Mouse (Mus musculus) testis, adult 2 months (tissue): ENCODE data around the gene Agrp. TPM values are rescaled to one million over a fixed set of nuclear protein-coding genes. Genes with fewer than 3 reads are reported as not detected.
A peak's percentile ranks its signal among the peaks of the same experiment; 100 is the strongest.

ENCODE experiments used
- H3K27ac ChIP-seq: fragments of 200-500 bp; 2 replicates; pipeline ENCODE4 v1.5.1; 2012; ENCODE audit warnings: low read depth, low read length; ENCODE audit not compliant: control insufficient read depth, insufficient read depth
- H3K27me3 ChIP-seq: fragments of 200-500 bp; 2 replicates; pipeline ENCODE4 v1.6.1; 2012; ENCODE audit warnings: mild to moderate bottlenecking, low read length, moderate library complexity; ENCODE audit not compliant: control insufficient read depth, insufficient read depth
- H3K36me3 ChIP-seq: fragments of 200-500 bp; 2 replicates; pipeline ENCODE4 v1.6.1; 2012; ENCODE audit warnings: mild to moderate bottlenecking, low read length; ENCODE audit not compliant: control insufficient read depth, insufficient read depth
- H3K4me1 ChIP-seq: fragments of 200-500 bp; 2 replicates; pipeline ENCODE4 v1.6.1; 2012; ENCODE audit warnings: low read length; ENCODE audit not compliant: control insufficient read depth, insufficient read depth
- H3K4me3 ChIP-seq: fragments of 200-500 bp; 2 replicates; pipeline ENCODE4 v1.5.1; 2012; ENCODE audit warnings: low read depth, mild to moderate bottlenecking, low read length, moderate library complexity, mixed read lengths; ENCODE audit not compliant: control insufficient read depth
- CTCF ChIP-seq: fragments of 200-500 bp; IDR thresholded peaks from 2 replicates; pipeline ENCODE4 v1.5.1; 2012; ENCODE audit warnings: low read depth, mild to moderate bottlenecking, inconsistent platforms, low read length, moderate library complexity; ENCODE audit not compliant: control insufficient read depth, insufficient read depth, insufficient replicate concordance
- POLR2A ChIP-seq: fragments of 200-500 bp; IDR thresholded peaks from 2 replicates; pipeline ENCODE4 v1.6.1; 2012; ENCODE audit warnings: low read depth, mild to moderate bottlenecking, inconsistent platforms, low read length, moderate library complexity; ENCODE audit not compliant: control insufficient read depth
- polyA plus RNA-seq: library from polyadenylated mRNA; depleted of rRNA; stranded (reverse); fragments of >200 nt; gene quantifications from 2 replicates; pipeline ENCODE4 v1.2.3, GENCODE M21; 2012

The Agrp gene
- polyA plus RNA-seq, 1 experiment: not detected

DNA sequence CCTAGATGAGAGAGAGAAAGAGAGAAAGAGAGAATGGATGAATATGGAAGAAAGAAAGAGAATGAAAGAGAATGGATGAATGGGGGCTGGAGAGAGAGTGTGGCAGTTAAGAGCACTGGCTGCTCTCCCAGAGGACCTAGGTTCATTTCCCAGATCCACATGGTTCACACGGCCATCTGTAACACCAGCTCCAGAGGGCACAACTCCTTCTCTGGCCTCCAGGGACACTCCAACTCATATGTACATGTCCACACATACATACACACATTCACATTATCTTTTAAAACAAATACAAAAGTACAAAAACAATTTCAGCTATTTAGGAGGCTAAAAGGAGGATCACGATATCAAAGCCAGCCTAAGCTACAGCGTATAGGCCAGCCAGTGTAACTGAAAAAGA, 74.3 kb downstream of the Agrp start:
- no peaks in the 10 kb centered on the region for H3K36me3 ChIP-seq
- H3K27ac ChIP-seq: no peak overlapping the region
- H3K27me3 ChIP-seq: no peaks in the 10 kb centered on the region
- no peak overlapping the region for H3K4me3 ChIP-seq
- peaks cover 13% of the 10 kb centered on the region for H3K4me1 ChIP-seq
- TF ChIP-seq CTCF (no peak), POLR2A (no peak)

DNA sequence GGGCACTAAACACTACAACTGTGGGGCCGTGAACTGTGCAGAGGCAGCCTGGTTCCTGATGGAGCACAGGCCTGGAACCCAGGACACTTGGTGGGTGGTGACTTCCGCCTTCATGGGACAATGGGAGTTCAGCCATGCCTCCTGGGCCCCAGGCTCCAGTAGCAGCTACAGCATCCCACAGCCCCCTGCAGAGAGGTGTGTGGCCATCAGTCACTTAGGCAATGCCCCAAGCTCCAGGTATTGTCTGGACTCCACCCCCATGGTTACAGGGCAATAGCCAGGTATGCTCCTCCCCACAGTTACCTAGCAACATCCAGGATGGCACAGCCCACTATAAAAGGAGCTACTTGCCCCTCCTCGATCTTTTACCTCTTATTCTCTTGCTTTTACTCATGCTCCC, 82.0 kb downstream of the Agrp start:
- H3K36me3 ChIP-seq: no peaks in the 10 kb centered on the region
- TF ChIP-seq POLR2A (no peak), CTCF (no peak)

DNA sequence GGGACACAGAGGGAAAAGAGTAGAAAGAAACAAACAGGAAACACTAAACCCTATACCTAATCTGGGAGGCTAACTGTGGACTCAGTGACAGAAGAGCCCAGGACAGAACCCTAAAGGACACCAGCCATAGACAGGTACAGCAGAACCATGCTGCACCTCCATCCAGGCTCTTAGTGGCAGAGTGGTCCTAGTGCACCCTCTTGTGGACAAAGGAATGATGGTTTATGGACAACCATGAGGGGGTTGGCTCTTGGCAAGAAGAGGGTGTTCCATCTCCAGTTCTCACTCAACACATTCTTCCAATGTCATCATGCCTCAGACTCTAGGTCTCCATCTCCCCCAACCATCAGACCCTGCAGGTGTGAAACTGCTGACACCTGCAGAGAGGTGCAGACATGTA, 83.1 kb downstream of the Agrp start:
- Histone ChIP-seq H3K27me3 (no peaks in the 10 kb centered on the region), H3K4me3 (no peak overlapping the region), H3K4me1 (no peaks in the 10 kb centered on the region), H3K27ac (no peak overlapping the region), H3K36me3 (no peaks in the 10 kb centered on the region)
- TF ChIP-seq CTCF (peak; percentile 43; the same call in 1 of the 2 replicates), POLR2A (no peak)

More for the DNA sequence above, 82.0 kb downstream of the Agrp start:
- Histone ChIP-seq H3K27me3 (no peaks in the 10 kb centered on the region), H3K4me3 (no peak overlapping the region), H3K27ac (no peak overlapping the region), H3K4me1 (no peaks in the 10 kb centered on the region)

DNA sequence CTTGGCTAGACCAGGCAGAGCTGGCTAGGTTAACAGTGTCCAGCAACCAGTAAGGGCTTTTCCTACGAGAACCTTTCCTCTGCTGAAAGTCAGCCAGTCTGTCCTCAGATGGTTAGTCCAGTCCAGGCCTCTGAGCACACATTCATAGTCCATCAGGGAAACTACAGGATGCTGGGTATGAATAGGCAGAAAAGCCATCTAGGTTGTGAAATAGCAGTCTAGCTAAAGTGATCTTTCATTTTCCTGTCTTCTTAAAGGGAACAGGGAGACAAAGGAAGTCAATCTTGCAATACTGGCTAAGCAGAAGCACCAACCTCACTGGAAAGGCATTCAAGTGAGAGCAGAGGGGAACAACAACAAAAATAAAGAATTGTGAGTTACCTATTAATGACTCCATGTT, 84.4 kb downstream of the Agrp start:
- H3K4me3 ChIP-seq: no peak overlapping the region
- no peaks in the 10 kb centered on the region for H3K36me3 ChIP-seq
- H3K27ac ChIP-seq: no peak overlapping the region
- TF ChIP-seq CTCF (no peak), POLR2A (no peak)
- H3K4me1 ChIP-seq: no peaks in the 10 kb centered on the region
- H3K27me3 ChIP-seq: no peaks in the 10 kb centered on the region

DNA sequence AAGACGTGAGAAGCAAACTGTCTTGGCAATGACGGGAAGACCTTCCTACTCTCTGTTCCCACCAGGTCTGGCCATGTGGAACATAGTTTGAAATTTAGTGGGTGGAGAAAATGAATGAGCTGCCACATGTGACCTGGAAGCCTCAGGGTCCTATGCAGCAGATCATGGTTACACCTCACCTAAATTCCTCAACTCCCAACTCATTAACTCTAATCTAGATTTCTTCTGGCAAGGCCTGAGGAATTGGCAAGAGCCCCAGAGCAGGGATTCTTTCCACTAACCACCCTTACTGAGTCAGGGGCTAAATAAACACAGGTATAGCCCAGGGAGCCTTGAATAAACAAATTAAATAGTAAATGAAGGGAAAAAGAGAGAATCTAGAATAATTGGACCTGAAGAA, 85.2 kb downstream of the Agrp start:
- H3K4me1 ChIP-seq: no peaks in the 10 kb centered on the region
- H3K4me3 ChIP-seq: no peak overlapping the region
- TF ChIP-seq CTCF: no peak
- no peak for TF ChIP-seq POLR2A
- H3K27ac ChIP-seq: no peak overlapping the region
- no peaks in the 10 kb centered on the region for H3K36me3 ChIP-seq
- no peaks in the 10 kb centered on the region for H3K27me3 ChIP-seq

- H3K27me3 ChIP-seq: no peaks in the 10 kb centered on the region
- H3K4me3 ChIP-seq: no peak overlapping the region
- peaks cover 2% of the 10 kb centered on the region for H3K4me1 ChIP-seq
- H3K36me3 ChIP-seq: no peaks in the 10 kb centered on the region
- TF ChIP-seq CTCF: no peak
- no peak for TF ChIP-seq POLR2A
- no peak overlapping the region for H3K27ac ChIP-seq
Measured at GRCm38 (mm10) chr8:105550083-105550482, 87.1 kb downstream of the Agrp start.

DNA sequence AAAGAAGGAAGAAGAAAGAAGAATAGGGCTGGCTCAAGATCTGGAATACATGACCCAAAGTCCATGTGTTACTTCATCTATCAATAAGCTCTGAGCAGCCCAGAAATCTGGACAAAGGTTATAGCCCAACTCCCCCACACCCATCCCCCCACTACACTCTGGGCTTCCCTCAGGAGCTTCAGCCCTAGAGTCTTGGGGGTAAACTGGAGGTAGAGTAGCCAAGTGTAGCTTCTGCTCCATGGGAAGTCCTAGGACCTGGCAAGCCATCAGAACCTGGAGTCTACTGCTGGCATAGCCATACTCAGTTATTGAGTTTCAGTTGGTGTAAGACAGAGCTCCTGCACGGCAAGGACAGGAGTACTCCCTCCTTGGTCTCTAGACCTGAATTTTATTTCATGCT, 87.7 kb downstream of the Agrp start:
- peaks cover 2% of the 10 kb centered on the region for H3K4me1 ChIP-seq
- no peak overlapping the region for H3K27ac ChIP-seq
- H3K36me3 ChIP-seq: no peaks in the 10 kb centered on the region
- no peak overlapping the region for H3K4me3 ChIP-seq
- no peaks in the 10 kb centered on the region for H3K27me3 ChIP-seq
- no peak for TF ChIP-seq CTCF
- no peak for TF ChIP-seq POLR2A
